Mouse (Mus musculus): Measurements from ENCODE around the gene Rxfp4.

DNA sequence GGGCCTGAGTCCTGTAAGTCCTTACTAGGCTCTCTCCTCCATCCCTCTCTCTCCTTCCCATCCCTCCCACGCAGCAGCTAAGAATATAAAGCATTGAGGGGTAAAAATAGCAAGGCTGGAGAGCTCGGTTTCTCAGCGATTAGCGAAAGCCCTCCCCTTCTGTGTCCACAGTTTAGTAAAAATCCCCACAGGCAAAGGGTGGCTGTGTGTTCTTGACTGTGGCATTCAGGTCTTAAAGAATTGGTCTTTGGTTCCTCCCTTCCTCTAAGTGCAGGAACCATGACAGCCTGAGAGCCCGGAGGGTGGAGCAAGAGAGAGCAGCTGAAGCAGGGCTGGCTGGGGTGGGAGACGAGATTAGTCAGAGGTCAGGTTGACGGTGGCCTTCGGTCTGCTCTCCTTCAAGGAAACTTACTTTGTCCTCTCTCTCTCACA is 16.4 kb downstream of the Rxfp4 start:
- TF ChIP-seq POLR2A (IDR thresholded peaks at IDR 0.05; ENCODE audit: borderline replicate concordance, extremely low read depth, insufficient read depth, insufficient read length, poor library complexity, severe bottlenecking), result no peak
- TF ChIP-seq CTCF (IDR thresholded peaks at IDR 0.05; ENCODE audit: borderline replicate concordance, extremely low read depth, insufficient read depth, insufficient read length), result no peak
